Mouse (Mus musculus): ENCODE data around the gene Dhh. TPM values are rescaled to one million over a fixed set of nuclear protein-coding genes. Genes with fewer than 3 reads are reported as not detected.
A peak's percentile ranks its signal among the peaks of the same experiment; 100 is the strongest.

Gene Dhh
- total and polyA plus RNA-seq, 2 experiments from 2014 or later = 0.68 to 0.85 TPM

- Histone ChIP-seq H3K36me3 (ENCODE audit: insufficient read depth, low read length) (peaks cover 16% of the 10 kb centered on the region), H3K9me3 (ENCODE audit: low read length) (no peaks in the 10 kb centered on the region), H3K9ac (replicated peaks; ENCODE audit: low read length) (peak overlapping the region; percentile 86), H3K27me3 (ENCODE audit: insufficient read depth, low read length) (no peaks in the 10 kb centered on the region), H3K4me1 (ENCODE audit: insufficient read depth, low read length) (peaks cover 9% of the 10 kb centered on the region), H3K27ac (peak overlapping the region; percentile 95), H3K4me3 (ENCODE audit: low read length) (peak overlapping the region; percentile 93), H3K4me2 (ENCODE audit: low read depth, low read length) (peak overlapping the region; percentile 86)
- no peak for ATAC-seq
- under 1% methylated on average over 14 of the region's 14 CpGs for WGBS
- no peak for TF ChIP-seq CTCF (IDR thresholded peaks at IDR 0.05; ENCODE audit: low read depth)
- no peak for DNase-seq (ENCODE audit: low spot score)
Observed at GRCm38 (mm10) chr15:98917091-98917490, 18.8 kb upstream of the Dhh start.

- Histone ChIP-seq H3K27ac (no peak overlapping the region), H3K4me3 (ENCODE audit: low read length) (no peak overlapping the region), H3K9me3 (ENCODE audit: low read length) (no peaks in the 10 kb centered on the region), H3K27me3 (ENCODE audit: insufficient read depth, low read length) (no peaks in the 10 kb centered on the region), H3K36me3 (ENCODE audit: insufficient read depth, low read length) (peaks cover 26% of the 10 kb centered on the region), H3K9ac (replicated peaks; ENCODE audit: low read length) (no peak overlapping the region), H3K4me2 (ENCODE audit: low read depth, low read length) (peak overlapping the region; percentile 86), H3K4me1 (ENCODE audit: insufficient read depth, low read length) (peaks cover 9% of the 10 kb centered on the region)
- no peak for TF ChIP-seq CTCF (IDR thresholded peaks at IDR 0.05; ENCODE audit: low read depth)
- no peak for ATAC-seq
- DNase-seq (ENCODE audit: low spot score) = no peak
- 91% methylated on average over 4 of the region's 4 CpGs for WGBS
Observed at GRCm38 (mm10) chr15:98916016-98916415, 17.7 kb upstream of the Dhh start.

GRCm38 (mm10) chr15:98914903-98915302, 16.6 kb upstream of the Dhh start:
- peaks cover 32% of the 10 kb centered on the region for H3K36me3 ChIP-seq (ENCODE audit: insufficient read depth, low read length)
- no peak overlapping the region for H3K9ac ChIP-seq (replicated peaks; ENCODE audit: low read length)
- H3K27ac ChIP-seq = no peak overlapping the region
- no peak overlapping the region for H3K4me2 ChIP-seq (ENCODE audit: low read depth, low read length)
- WGBS = 89% methylated on average over 6 of the region's 6 CpGs
- no peak for DNase-seq (ENCODE audit: low spot score)
- peaks cover 9% of the 10 kb centered on the region for H3K4me1 ChIP-seq (ENCODE audit: insufficient read depth, low read length)
- no peak for TF ChIP-seq CTCF (IDR thresholded peaks at IDR 0.05; ENCODE audit: low read depth)
- no peak for ATAC-seq
- no peaks in the 10 kb centered on the region for H3K9me3 ChIP-seq (ENCODE audit: low read length)
- no peaks in the 10 kb centered on the region for H3K27me3 ChIP-seq (ENCODE audit: insufficient read depth, low read length)
- no peak overlapping the region for H3K4me3 ChIP-seq (ENCODE audit: low read length)

GRCm38 (mm10) chr15:98904692-98905091, 6.4 kb upstream of the Dhh start:
- no peaks in the 10 kb centered on the region for H3K27me3 ChIP-seq (ENCODE audit: insufficient read depth, low read length)
- no peaks in the 10 kb centered on the region for H3K9me3 ChIP-seq (ENCODE audit: low read length)
- no peak overlapping the region for H3K27ac ChIP-seq
- no peak overlapping the region for H3K9ac ChIP-seq (replicated peaks; ENCODE audit: low read length)
- TF ChIP-seq CTCF (IDR thresholded peaks at IDR 0.05; ENCODE audit: low read depth) = peak; percentile 84
- no peaks in the 10 kb centered on the region for H3K4me1 ChIP-seq (ENCODE audit: insufficient read depth, low read length)
- H3K4me3 ChIP-seq (ENCODE audit: low read length) = no peak overlapping the region
- peaks cover 27% of the 10 kb centered on the region for H3K36me3 ChIP-seq (ENCODE audit: insufficient read depth, low read length)
- ATAC-seq (0 out of 2 replicates have a peak, but pooled peaks have one; percentile 29), DNase-seq (ENCODE audit: low spot score) (peak; percentile 71)
- 26% methylated on average over 10 of the region's 10 CpGs for WGBS
- H3K4me2 ChIP-seq (ENCODE audit: low read depth, low read length) = no peak overlapping the region

GRCm38 (mm10) chr15:98902600-98902999, 4.3 kb upstream of the Dhh start:
- TF ChIP-seq CTCF (IDR thresholded peaks at IDR 0.05; ENCODE audit: low read depth) = no peak
- Histone ChIP-seq H3K4me1 (ENCODE audit: insufficient read depth, low read length) (peaks cover 8% of the 10 kb centered on the region), H3K27me3 (ENCODE audit: insufficient read depth, low read length) (peaks cover 18% of the 10 kb centered on the region), H3K9ac (replicated peaks; ENCODE audit: low read length) (no peak overlapping the region), H3K9me3 (ENCODE audit: low read length) (no peaks in the 10 kb centered on the region), H3K36me3 (ENCODE audit: insufficient read depth, low read length) (peaks cover 10% of the 10 kb centered on the region; the same call in 1 of the 2 replicates), H3K4me2 (ENCODE audit: low read depth, low read length) (no peak overlapping the region), H3K27ac (no peak overlapping the region), H3K4me3 (ENCODE audit: low read length) (no peak overlapping the region)
- 83% methylated on average over 2 of the region's 2 CpGs for WGBS
- ATAC-seq (no peak), DNase-seq (ENCODE audit: low spot score) (no peak)

- Histone ChIP-seq H3K36me3 (ENCODE audit: insufficient read depth, low read length) (0 out of 2 replicates have a peak, but pooled peaks cover 10% of the 10 kb centered on the region), H3K4me2 (ENCODE audit: low read depth, low read length) (no peak overlapping the region), H3K4me3 (ENCODE audit: low read length) (no peak overlapping the region), H3K9ac (replicated peaks; ENCODE audit: low read length) (no peak overlapping the region), H3K27ac (no peak overlapping the region), H3K4me1 (ENCODE audit: insufficient read depth, low read length) (peaks cover 8% of the 10 kb centered on the region), H3K27me3 (ENCODE audit: insufficient read depth, low read length) (peaks cover 29% of the 10 kb centered on the region), H3K9me3 (ENCODE audit: low read length) (no peaks in the 10 kb centered on the region)
- DNase-seq (ENCODE audit: low spot score) (no peak), ATAC-seq (no peak)
- TF ChIP-seq CTCF (IDR thresholded peaks at IDR 0.05; ENCODE audit: low read depth) = 0 out of 2 replicates have a peak, but pooled peaks have one; percentile 9
- 54% methylated on average over 1 of the region's 1 CpGs for WGBS
Observed at GRCm38 (mm10) chr15:98901530-98901929, 3.2 kb upstream of the Dhh start.

- no peak for ATAC-seq
- H3K27me3 ChIP-seq (ENCODE audit: insufficient read depth, low read length) = peaks cover 62% of the 10 kb centered on the region
- H3K9ac ChIP-seq (replicated peaks; ENCODE audit: low read length) = no peak overlapping the region
Observed at GRCm38 (mm10) chr15:98897495-98897894, 845 bp downstream of the Dhh start.

More at GRCm38 (mm10) chr15:98897495-98897894, 845 bp downstream of the Dhh start:
- H3K27ac ChIP-seq = no peak overlapping the region
- peaks cover 29% of the 10 kb centered on the region for H3K4me1 ChIP-seq (ENCODE audit: insufficient read depth, low read length)
- no peaks in the 10 kb centered on the region for H3K9me3 ChIP-seq (ENCODE audit: low read length)
- TF ChIP-seq CTCF (IDR thresholded peaks at IDR 0.05; ENCODE audit: low read depth) = no peak
- H3K36me3 ChIP-seq (ENCODE audit: insufficient read depth, low read length) = no peaks in the 10 kb centered on the region
- 6% methylated on average over 10 of the region's 10 CpGs for WGBS
- DNase-seq (ENCODE audit: low spot score) = no peak
- peak overlapping the region; percentile 20 for H3K4me3 ChIP-seq (ENCODE audit: low read length)
- peak overlapping the region; percentile 48 for H3K4me2 ChIP-seq (ENCODE audit: low read depth, low read length)
